8 mouse cellular contexts compared by ENCODE assay signal in the genomic region with DNA sequence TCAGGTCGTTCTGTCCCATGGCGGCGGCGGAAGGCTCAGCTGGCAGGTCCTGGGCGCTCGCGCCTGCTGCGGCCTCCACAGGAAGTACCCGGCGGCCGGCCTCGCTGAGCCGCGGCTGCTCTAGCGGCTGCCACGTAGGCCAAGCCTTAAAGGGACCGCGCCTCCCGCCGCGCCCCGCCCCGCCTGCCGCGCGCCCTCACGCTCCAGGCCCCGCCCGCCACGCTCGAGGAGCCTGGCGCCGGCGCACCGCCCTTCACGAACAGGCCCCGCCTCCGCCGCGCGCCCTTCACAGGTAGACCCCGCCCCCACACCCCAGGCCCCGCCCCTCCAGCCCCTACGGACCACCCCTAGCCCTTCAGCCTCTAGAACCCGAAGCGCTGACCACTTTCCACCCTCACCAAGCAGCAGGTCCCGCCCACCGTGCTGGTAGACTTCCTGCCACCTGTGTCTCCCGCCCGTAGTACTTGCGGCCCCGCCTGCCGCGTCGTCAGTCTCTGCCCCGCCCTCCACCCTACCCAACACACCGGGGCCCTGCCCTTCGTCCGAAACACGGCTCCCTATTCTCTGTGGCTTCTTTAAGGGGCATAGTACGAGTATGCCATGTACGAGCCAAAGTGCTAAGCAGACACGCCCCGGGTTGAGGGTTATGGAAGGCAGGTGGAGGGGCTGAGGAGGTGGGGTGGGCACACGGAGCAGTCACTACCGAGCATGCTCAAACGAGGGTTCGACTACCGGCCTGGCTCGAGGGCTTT. TPM values are rescaled to one million over a fixed set of nuclear protein-coding genes. Genes with fewer than 3 reads are reported as not detected.
DNase-seq lines count a peak whose midpoint lies in the region; ATAC-seq and TF ChIP-seq lines count a peak whose summit lies in the region.

TSS of gene Surf4 (minus strand) at position 625 of the 752 bp plus-strand sequence.
TSS of gene Stkld1 (plus strand) at position 744 of the 752 bp plus-strand sequence.

- no peaks in the 10 kb centered on the region for H3K27me3 ChIP-seq in embryonic facial prominence, embryonic 14.5 days (replicated peaks; ENCODE audit: control insufficient read depth, insufficient read depth, low read length)
- H3K27me3 ChIP-seq in limb, embryonic 13.5 days, result no peaks in the 10 kb centered on the region
- H3K27me3 ChIP-seq in midbrain, embryonic 15.5 days (replicated peaks), result no peaks in the 10 kb centered on the region

- H3K4me2 ChIP-seq in embryonic facial prominence, embryonic 14.5 days (ENCODE audit: low read depth, low read length), result peak within 1 kb of the TSS; percentile 58
- H3K4me2 ChIP-seq in limb, embryonic 13.5 days (replicated peaks), result peak within 1 kb of the TSS; percentile 82
- peak within 1 kb of the TSS; percentile 96 for H3K4me2 ChIP-seq in midbrain, embryonic 15.5 days

- H3K4me3 ChIP-seq in bone marrow, adult 2 months (replicated peaks; ENCODE audit: control insufficient read depth, low read depth, low read length), result peak within 1 kb of the TSS; percentile 96
- H3K4me3 ChIP-seq in embryonic facial prominence, embryonic 14.5 days (ENCODE audit: low read depth, low read length), result peak within 1 kb of the TSS; percentile 77
- peak within 1 kb of the TSS; percentile 97 for H3K4me3 ChIP-seq in limb, embryonic 13.5 days
- H3K4me3 ChIP-seq in midbrain, embryonic 15.5 days, result peak within 1 kb of the TSS; percentile 98

- peak; percentile 96 for ATAC-seq in embryonic facial prominence, embryonic 14.5 days (ENCODE audit: low read depth)
- peak; percentile 94 for ATAC-seq in limb, embryonic 13.5 days (ENCODE audit: low FRiP score, low read depth)
- peak; percentile 95 for ATAC-seq in midbrain, embryonic 15.5 days (replicated peaks)

- H3K9me3 ChIP-seq in embryonic facial prominence, embryonic 14.5 days (ENCODE audit: control insufficient read depth, low read length), result no peaks in the 10 kb centered on the region
- no peaks in the 10 kb centered on the region for H3K9me3 ChIP-seq in limb, embryonic 13.5 days
- no peaks in the 10 kb centered on the region for H3K9me3 ChIP-seq in midbrain, embryonic 15.5 days

- peaks cover 9% of the 10 kb centered on the region for H3K4me1 ChIP-seq in bone marrow, adult 2 months (ENCODE audit: control insufficient read depth, insufficient read depth, low read length)
- peaks cover 13% of the 10 kb centered on the region for H3K4me1 ChIP-seq in embryonic facial prominence, embryonic 14.5 days (ENCODE audit: control insufficient read depth, insufficient read depth, low read length)
- H3K4me1 ChIP-seq in limb, embryonic 13.5 days, result peaks cover 36% of the 10 kb centered on the region
- H3K4me1 ChIP-seq in midbrain, embryonic 15.5 days, result peaks cover 26% of the 10 kb centered on the region

- TF ChIP-seq POLR2A in bone marrow, adult 2 months (IDR thresholded peaks at IDR 0.05; ENCODE audit: borderline replicate concordance, control insufficient read depth, low read depth, low read length), result peak; percentile 94; the same call in 1 of the 2 replicates

- peak within 1 kb of the TSS; percentile 99 for H3K9ac ChIP-seq in embryonic facial prominence, embryonic 14.5 days (ENCODE audit: low read depth, low read length)
- H3K9ac ChIP-seq in limb, embryonic 13.5 days, result peak within 1 kb of the TSS; percentile 100
- peak within 1 kb of the TSS; percentile 97 for H3K9ac ChIP-seq in midbrain, embryonic 15.5 days

- 1% methylated on average over 62 of the region's 70 CpGs for WGBS in bone marrow, adult 2 months
- under 1% methylated on average over 23 of the region's 70 CpGs for WGBS in embryonic facial prominence, embryonic 14.5 days
- WGBS in limb, embryonic 13.5 days, result under 1% methylated on average over 58 of the region's 70 CpGs
- 2% methylated on average over 57 of the region's 70 CpGs for WGBS in midbrain, embryonic 15.5 days

- peak; percentile 97 for DNase-seq in A20 (ENCODE audit: low read depth, low spot score)
- peak; percentile 97 for DNase-seq in embryonic facial prominence, embryonic 14.5 days (ENCODE audit: low spot score)
- DNase-seq in heart, adult 8-10 months (ENCODE audit: low spot score), result peak; percentile 81
- peak; percentile 97 for DNase-seq in kidney, adult 9 months
- DNase-seq in spleen, adult 18-20 months, result peak; percentile 93 to 94

- peak within 1 kb of the TSS; percentile 96 for H3K27ac ChIP-seq in bone marrow, adult 2 months (ENCODE audit: control insufficient read depth, insufficient read depth, low read depth, low read length, poor library complexity)
- peak within 1 kb of the TSS; percentile 88 for H3K27ac ChIP-seq in embryonic facial prominence, embryonic 14.5 days (replicated peaks; ENCODE audit: low read depth, low read length)
- peak within 1 kb of the TSS; percentile 91 for H3K27ac ChIP-seq in limb, embryonic 13.5 days
- peak within 1 kb of the TSS; percentile 81 for H3K27ac ChIP-seq in midbrain, embryonic 15.5 days

- H3K36me3 ChIP-seq in embryonic facial prominence, embryonic 14.5 days (ENCODE audit: control insufficient read depth, insufficient read depth, low read length), result peaks cover 28% of the 10 kb centered on the region
- peaks cover 33% of the 10 kb centered on the region for H3K36me3 ChIP-seq in limb, embryonic 13.5 days
- H3K36me3 ChIP-seq in midbrain, embryonic 15.5 days (replicated peaks), result no peaks in the 10 kb centered on the region

- no peak for TF ChIP-seq CTCF in bone marrow, adult 2 months (IDR thresholded peaks at IDR 0.05; ENCODE audit: control insufficient read depth, insufficient read depth, low read length)

RNA-seq across cellular contexts. Expression of gene Surf4, which starts in this region (rescaled TPM):
- 18.0 and 32.3 TPM in 2 replicates for polyA plus RNA-seq in bone marrow, adult 2 months (2011; ENCODE audit: insufficient read depth, insufficient read length, low replicate concordance, missing spikeins)
- 272 and 273 TPM in 2 replicates for polyA plus RNA-seq in embryonic facial prominence, embryonic 14.5 days (2014; fragmentation: Nextera tagmentation; extraction: Ambion mirVana)
- 10 to 100 TPM; 85.4 to 92.1 (median 86.7) TPM for total RNA-seq in heart, adult 8-10 months (2022)
- 254 and 280 TPM in 2 replicates for polyA plus RNA-seq in limb, embryonic 13.5 days (2015; fragmentation: Nextera tagmentation; extraction: Ambion mirVana)
- polyA plus RNA-seq in midbrain, embryonic 15.5 days (2015; fragmentation: Nextera tagmentation; extraction: Ambion mirVana), result 107 and 110 TPM in 2 replicates

RNA-seq across cellular contexts. Expression of gene Stkld1, which starts in this region (rescaled TPM):
- polyA plus RNA-seq in bone marrow, adult 2 months (2011; ENCODE audit: insufficient read depth, insufficient read length, low replicate concordance, missing spikeins), result 0.70 TPM in 1 of 2 replicates, not detected in the other
- 0.07 and 0.16 TPM in 2 replicates for polyA plus RNA-seq in embryonic facial prominence, embryonic 14.5 days (2014; fragmentation: Nextera tagmentation; extraction: Ambion mirVana)
- total RNA-seq in heart, adult 8-10 months (2022), result not detected
- not detected in 2 replicates for polyA plus RNA-seq in limb, embryonic 13.5 days (2015; fragmentation: Nextera tagmentation; extraction: Ambion mirVana)
- polyA plus RNA-seq in midbrain, embryonic 15.5 days (2015; fragmentation: Nextera tagmentation; extraction: Ambion mirVana), result 0.13 and 0.54 TPM in 2 replicates

Comparison
In these comparisons a context has a peak if more than half of its experiments do, and no peak if none do; other contexts are left out.
1. Peak in every context shown above with its lines: DNase-seq, ATAC-seq, H3K4me3 ChIP-seq and H3K27ac ChIP-seq.